Mouse (Mus musculus): ENCODE measurements around the gene Ptprn2.

Gene Ptprn2

GRCm38 (mm10) chr12:117135205-117135604, 649.7 kb downstream of the Ptprn2 start:
- no peak for DNase-seq (ENCODE audit: low spot score in 2 of 2)

GRCm38 (mm10) chr12:117136472-117137010, 651.0 kb downstream of the Ptprn2 start:
- no peak for DNase-seq (ENCODE audit: low spot score in 2 of 2)

GRCm38 (mm10) chr12:117140901-117141300, 655.4 kb downstream of the Ptprn2 start:
- peak in 1 of 2 experiments; percentile 42 for DNase-seq (ENCODE audit: low spot score in 2 of 2)

GRCm38 (mm10) chr12:117141394-117141793, 655.9 kb downstream of the Ptprn2 start:
- no peak for DNase-seq (ENCODE audit: low spot score in 2 of 2)

GRCm38 (mm10) chr12:117149176-117149575, 663.7 kb downstream of the Ptprn2 start:
- DNase-seq (ENCODE audit: low spot score in 2 of 2), result no peak

- DNase-seq (ENCODE audit: low spot score in 2 of 2), result no peak
These were observed 665.3 kb downstream of the Ptprn2 start for GRCm38 (mm10) chr12:117150611-117151395.

- no peak for DNase-seq (ENCODE audit: low spot score in 2 of 2)
These were observed 666.1 kb downstream of the Ptprn2 start for GRCm38 (mm10) chr12:117151611-117152010.

GRCm38 (mm10) chr12:117152366-117153165, 667.0 kb downstream of the Ptprn2 start:
- DNase-seq (ENCODE audit: low spot score in 2 of 2), result no peak

- no peak for DNase-seq (ENCODE audit: low spot score in 2 of 2)
These were observed 667.6 kb downstream of the Ptprn2 start for GRCm38 (mm10) chr12:117153166-117153480.

- no peak for DNase-seq (ENCODE audit: low spot score in 2 of 2)
These were observed 668.3 kb downstream of the Ptprn2 start for GRCm38 (mm10) chr12:117153671-117154355.

- no peak for DNase-seq (ENCODE audit: low spot score in 2 of 2)
These were observed 669.1 kb downstream of the Ptprn2 start for GRCm38 (mm10) chr12:117154356-117155243.

GRCm38 (mm10) chr12:117155307-117156220, 670.0 kb downstream of the Ptprn2 start:
- no peak for DNase-seq (ENCODE audit: low spot score in 2 of 2)

GRCm38 (mm10) chr12:117156256-117156655, 670.7 kb downstream of the Ptprn2 start:
- no peak for DNase-seq (ENCODE audit: low spot score in 2 of 2)

GRCm38 (mm10) chr12:117156786-117157185, 671.3 kb downstream of the Ptprn2 start:
- DNase-seq (ENCODE audit: low spot score in 2 of 2), result no peak

- no peak for DNase-seq (ENCODE audit: low spot score in 2 of 2)
These were observed 671.7 kb downstream of the Ptprn2 start for GRCm38 (mm10) chr12:117157249-117157648.

GRCm38 (mm10) chr12:117157660-117158386, 672.3 kb downstream of the Ptprn2 start:
- no peak for DNase-seq (ENCODE audit: low spot score in 2 of 2)

- no peak for DNase-seq (ENCODE audit: low spot score in 2 of 2)
These were observed 673.6 kb downstream of the Ptprn2 start for GRCm38 (mm10) chr12:117158950-117159668.

GRCm38 (mm10) chr12:117159669-117160210, 674.2 kb downstream of the Ptprn2 start:
- no peak for DNase-seq (ENCODE audit: low spot score in 2 of 2)
